Comparison of ENCODE assay signal across 19 mouse cellular contexts in the genomic region with DNA sequence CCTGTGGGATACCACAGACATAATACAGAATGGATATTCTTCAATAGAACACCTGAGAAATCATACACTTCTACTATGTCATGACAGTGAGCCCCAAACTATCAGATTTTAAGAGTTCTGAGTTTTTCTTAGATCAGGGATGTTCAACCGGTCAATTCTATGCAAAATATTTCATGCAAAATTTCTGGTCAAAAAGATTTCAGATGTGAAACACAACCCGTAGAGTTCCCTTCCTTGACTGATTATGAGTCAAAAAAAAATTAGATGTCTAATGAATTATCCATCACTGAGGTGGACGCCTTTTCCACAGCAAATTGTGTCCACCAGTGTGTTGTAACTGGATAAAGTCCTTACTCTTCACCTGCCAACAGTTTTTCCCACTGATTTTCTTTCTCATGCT.
"Had no signal": no experiment of that assay in that cellular context is flagged by ENCODE, and none has a peak within 500 bp of the region (broad histone marks: within the 10 kb centered on the region; RNA-seq: fewer than 3 reads in every experiment).

No protein-coding gene starts in this region.

- H3K36me3 ChIP-seq: liver, embryonic 12.5 days; lung, embryonic 15.5 days; midbrain, embryonic 13.5 days; midbrain, embryonic 15.5 days; neural tube, embryonic 12.5 days; stomach, embryonic 15.5 days had no signal

- DNase-seq: lung, adult 2 months; lung, postnatal 14 days; lung, postnatal 36 days; right cerebral cortex, postnatal 25 days; right cerebral cortex, postnatal 4 days; thymus, adult 2 months; thymus, postnatal 36 days had no signal

- H3K9ac ChIP-seq: liver, embryonic 12.5 days; liver, embryonic 14.5 days; lung, embryonic 15.5 days; midbrain, embryonic 13.5 days; midbrain, embryonic 15.5 days; neural tube, embryonic 12.5 days; stomach, embryonic 15.5 days had no signal

- H3K4me2 ChIP-seq: liver, embryonic 12.5 days; lung, embryonic 15.5 days; midbrain, embryonic 11.5 days; midbrain, embryonic 13.5 days; midbrain, embryonic 15.5 days; neural tube, embryonic 12.5 days; stomach, embryonic 15.5 days had no signal

- H3K9me3 ChIP-seq: liver, embryonic 12.5 days; lung, embryonic 15.5 days; megakaryocyte, embryonic 14.5 days; midbrain, embryonic 13.5 days; midbrain, embryonic 15.5 days; neural tube, embryonic 12.5 days; stomach, embryonic 15.5 days had no signal

- H3K4me3 ChIP-seq: liver, embryonic 12.5 days; lung, embryonic 15.5 days; megakaryocyte, embryonic 14.5 days; midbrain, embryonic 13.5 days; midbrain, embryonic 15.5 days; neural tube, embryonic 12.5 days; stomach, embryonic 15.5 days had no signal

- ATAC-seq: liver, embryonic 12.5 days; lung, postnatal 0 days; midbrain, embryonic 13.5 days; midbrain, embryonic 15.5 days had no signal

- H3K27me3 ChIP-seq: liver, embryonic 12.5 days; lung, embryonic 15.5 days; megakaryocyte, embryonic 14.5 days; midbrain, embryonic 13.5 days; midbrain, embryonic 15.5 days; neural tube, embryonic 12.5 days; stomach, embryonic 15.5 days had no signal

- H3K27ac ChIP-seq: liver, embryonic 12.5 days; liver, embryonic 14.5 days; lung, embryonic 15.5 days; macrophage; midbrain, embryonic 13.5 days; midbrain, embryonic 15.5 days; neural tube, embryonic 12.5 days; stomach, embryonic 15.5 days; stomach, postnatal 0 days had no signal
